Mouse (Mus musculus): ENCODE measurements around the gene Cdh6. TPM values are rescaled to one million over a fixed set of nuclear protein-coding genes. Genes with fewer than 3 reads are reported as not detected.

Gene Cdh6
- total and polyA plus RNA-seq, 2 experiments from 2014 or later, result 18.1 to 20.1 TPM

DNA sequence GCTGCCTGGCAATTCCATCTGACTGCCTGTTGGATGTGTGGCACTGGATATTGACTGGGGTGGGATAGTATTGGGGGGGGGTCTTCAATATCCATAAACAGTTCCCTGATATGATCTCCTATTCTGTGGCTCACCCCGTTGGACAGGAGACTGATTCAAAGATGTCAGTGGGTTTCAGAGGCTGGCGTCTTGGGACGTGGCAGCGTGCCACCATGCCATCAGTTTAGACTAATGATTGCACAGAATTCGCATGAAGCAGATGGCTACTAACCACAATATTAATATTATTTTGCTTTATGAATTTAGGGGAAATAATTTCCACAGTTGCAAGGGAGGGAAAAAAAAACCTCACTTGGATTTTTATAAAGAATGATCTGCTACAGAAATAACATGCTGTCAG is 10.2 kb upstream of the Cdh6 start:
- no peak for TF ChIP-seq CTCF (IDR thresholded peaks at IDR 0.05)
- DNase-seq (ENCODE audit: low spot score) (peak; percentile 51), ATAC-seq (ENCODE audit: low FRiP score) (no peak)
- no peak overlapping the region for H3K4me2 ChIP-seq (ENCODE audit: low read depth, low read length, poor library complexity, severe bottlenecking)
- H3K4me1 ChIP-seq (ENCODE audit: insufficient read depth, low read length), result no peaks in the 10 kb centered on the region
- no peak overlapping the region for H3K27ac ChIP-seq (ENCODE audit: low read depth, low read length)
- no peak overlapping the region for H3K4me3 ChIP-seq (ENCODE audit: low read depth, low read length)
- H3K9me3 ChIP-seq (ENCODE audit: low read length), result no peaks in the 10 kb centered on the region
- H3K36me3 ChIP-seq (ENCODE audit: insufficient read depth, low read length), result no peaks in the 10 kb centered on the region
- no peaks in the 10 kb centered on the region for H3K27me3 ChIP-seq (ENCODE audit: insufficient read depth, low read length)
- H3K9ac ChIP-seq (replicated peaks; ENCODE audit: low read length, poor library complexity, severe bottlenecking), result no peak overlapping the region
- WGBS, result 76% methylated on average over 5 of the region's 5 CpGs

- H3K27ac ChIP-seq (ENCODE audit: low read depth, low read length), result no peak overlapping the region
- TF ChIP-seq CTCF (IDR thresholded peaks at IDR 0.05), result no peak
- no peaks in the 10 kb centered on the region for H3K4me1 ChIP-seq (ENCODE audit: insufficient read depth, low read length)
- WGBS, result 36% methylated on average over 8 of the region's 8 CpGs
- no peak overlapping the region for H3K9ac ChIP-seq (replicated peaks; ENCODE audit: low read length, poor library complexity, severe bottlenecking)
- ATAC-seq (ENCODE audit: low FRiP score) (no peak), DNase-seq (ENCODE audit: low spot score) (no peak)
- no peaks in the 10 kb centered on the region for H3K27me3 ChIP-seq (ENCODE audit: insufficient read depth, low read length)
- H3K9me3 ChIP-seq (ENCODE audit: low read length), result no peaks in the 10 kb centered on the region
- no peak overlapping the region for H3K4me3 ChIP-seq (ENCODE audit: low read depth, low read length)
- no peak overlapping the region for H3K4me2 ChIP-seq (ENCODE audit: low read depth, low read length, poor library complexity, severe bottlenecking)
- no peaks in the 10 kb centered on the region for H3K36me3 ChIP-seq (ENCODE audit: insufficient read depth, low read length)
Observed at GRCm38 (mm10) chr15:13181430-13181829, 8.0 kb upstream of the Cdh6 start.

- Histone ChIP-seq H3K36me3 (ENCODE audit: insufficient read depth, low read length) (no peaks in the 10 kb centered on the region), H3K27ac (ENCODE audit: low read depth, low read length) (no peak overlapping the region), H3K4me2 (ENCODE audit: low read depth, low read length, poor library complexity, severe bottlenecking) (no peak overlapping the region), H3K9me3 (ENCODE audit: low read length) (no peaks in the 10 kb centered on the region), H3K4me3 (ENCODE audit: low read depth, low read length) (no peak overlapping the region), H3K9ac (replicated peaks; ENCODE audit: low read length, poor library complexity, severe bottlenecking) (no peak overlapping the region), H3K27me3 (ENCODE audit: insufficient read depth, low read length) (no peaks in the 10 kb centered on the region), H3K4me1 (ENCODE audit: insufficient read depth, low read length) (no peaks in the 10 kb centered on the region)
- peak; percentile 38 for DNase-seq (ENCODE audit: low spot score)
- TF ChIP-seq CTCF (IDR thresholded peaks at IDR 0.05), result peak; percentile 94
- no peak for ATAC-seq (ENCODE audit: low FRiP score)
- 32% methylated on average over 4 of the region's 4 CpGs for WGBS
Observed at GRCm38 (mm10) chr15:13181014-13181413, 7.5 kb upstream of the Cdh6 start.

DNA sequence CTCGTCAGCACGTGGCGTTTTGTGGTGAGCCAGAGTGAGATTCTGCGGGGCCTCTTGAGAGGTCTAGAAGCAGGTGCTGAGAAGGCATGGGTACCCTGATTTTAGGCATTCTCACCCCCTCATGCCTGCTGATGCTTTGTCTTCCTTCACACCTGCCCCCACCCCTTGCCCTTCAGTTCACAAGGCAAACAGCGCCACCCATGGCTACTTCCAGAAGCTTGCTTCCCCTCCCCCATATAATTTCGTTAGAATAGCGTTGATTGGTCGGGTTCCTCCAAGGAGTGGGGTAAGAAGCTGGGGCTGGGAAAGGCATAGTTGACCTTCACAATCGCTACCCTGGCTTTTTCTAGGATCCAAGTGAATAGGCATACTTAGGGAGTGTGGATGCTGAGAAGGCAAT is 2.5 kb upstream of the Cdh6 start:
- ATAC-seq (ENCODE audit: low FRiP score), result no peak
- Histone ChIP-seq H3K4me3 (ENCODE audit: low read depth, low read length) (no peak overlapping the region), H3K27me3 (ENCODE audit: insufficient read depth, low read length) (no peaks in the 10 kb centered on the region), H3K27ac (ENCODE audit: low read depth, low read length) (no peak overlapping the region), H3K9ac (replicated peaks; ENCODE audit: low read length, poor library complexity, severe bottlenecking) (no peak overlapping the region), H3K9me3 (ENCODE audit: low read length) (no peaks in the 10 kb centered on the region), H3K4me1 (ENCODE audit: insufficient read depth, low read length) (no peaks in the 10 kb centered on the region; the same call in 1 of the 2 replicates), H3K4me2 (ENCODE audit: low read depth, low read length, poor library complexity, severe bottlenecking) (no peak overlapping the region), H3K36me3 (ENCODE audit: insufficient read depth, low read length) (no peaks in the 10 kb centered on the region)
- WGBS, result 29% methylated on average over 9 of the region's 9 CpGs
- TF ChIP-seq CTCF (IDR thresholded peaks at IDR 0.05), result peak; percentile 57
- DNase-seq (ENCODE audit: low spot score), result peak; percentile 50

GRCm38 (mm10) chr15:13174618-13174980 is 1.1 kb upstream of the Cdh6 start:
- 17% methylated on average over 6 of the region's 6 CpGs for WGBS
- Histone ChIP-seq H3K4me3 (ENCODE audit: low read depth, low read length) (peak overlapping the region; percentile 54; the same call in 1 of the 2 replicates), H3K36me3 (ENCODE audit: insufficient read depth, low read length) (no peaks in the 10 kb centered on the region), H3K4me2 (ENCODE audit: low read depth, low read length, poor library complexity, severe bottlenecking) (peak overlapping the region; percentile 75), H3K4me1 (ENCODE audit: insufficient read depth, low read length) (no peaks in the 10 kb centered on the region; the same call in 1 of the 2 replicates), H3K27ac (ENCODE audit: low read depth, low read length) (peak overlapping the region; percentile 77; the same call in 1 of the 2 replicates), H3K9ac (replicated peaks; ENCODE audit: low read length, poor library complexity, severe bottlenecking) (no peak overlapping the region), H3K27me3 (ENCODE audit: insufficient read depth, low read length) (no peaks in the 10 kb centered on the region), H3K9me3 (ENCODE audit: low read length) (no peaks in the 10 kb centered on the region)
- TF ChIP-seq CTCF (IDR thresholded peaks at IDR 0.05), result no peak
- no peak for ATAC-seq (ENCODE audit: low FRiP score)
- DNase-seq (ENCODE audit: low spot score), result no peak

DNA sequence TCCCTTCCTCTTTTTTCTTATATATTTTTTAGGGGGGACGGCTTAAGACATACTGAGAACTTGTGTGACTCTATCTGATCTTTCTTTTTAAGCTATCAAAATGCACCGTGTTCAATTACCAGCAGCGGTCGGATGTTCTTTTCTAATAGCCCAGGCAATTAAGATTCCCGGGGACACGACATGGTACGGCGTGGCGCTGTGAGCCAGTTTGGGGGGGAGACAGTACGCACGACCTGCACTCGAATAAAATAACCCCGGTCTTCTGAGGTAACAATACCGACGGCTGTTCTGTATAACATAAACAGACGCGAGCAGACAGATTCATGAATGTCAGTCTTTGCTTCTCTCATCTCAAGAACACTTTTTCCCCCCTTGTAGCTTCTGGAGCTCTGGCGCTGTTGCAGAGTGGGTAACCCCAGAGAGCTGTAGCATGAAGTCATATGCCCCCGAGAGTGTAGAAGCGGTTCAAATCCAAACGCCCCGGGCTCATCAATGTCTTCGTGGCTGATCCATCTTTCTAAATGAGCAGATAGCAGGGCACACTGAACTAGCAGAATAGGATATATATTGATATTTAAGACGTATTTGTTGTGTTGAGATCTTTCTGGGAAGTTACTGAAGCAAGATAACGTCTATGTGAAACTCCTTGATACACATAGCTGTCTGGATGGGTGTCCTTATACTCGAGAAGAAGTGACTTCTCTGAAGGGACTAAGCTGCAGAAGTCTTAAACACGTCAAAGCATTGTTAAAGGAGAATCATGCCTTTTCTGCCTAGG is 554 bp upstream of the Cdh6 start:
- Histone ChIP-seq H3K36me3 (ENCODE audit: insufficient read depth, low read length) (no peaks in the 10 kb centered on the region), H3K27me3 (ENCODE audit: insufficient read depth, low read length) (no peaks in the 10 kb centered on the region), H3K9ac (replicated peaks; ENCODE audit: low read length, poor library complexity, severe bottlenecking) (peak overlapping the region; percentile 74), H3K27ac (ENCODE audit: low read depth, low read length) (peak overlapping the region; percentile 77), H3K4me3 (ENCODE audit: low read depth, low read length) (peak overlapping the region; percentile 54), H3K9me3 (ENCODE audit: low read length) (no peaks in the 10 kb centered on the region), H3K4me2 (ENCODE audit: low read depth, low read length, poor library complexity, severe bottlenecking) (peak overlapping the region; percentile 75), H3K4me1 (ENCODE audit: insufficient read depth, low read length) (no peaks in the 10 kb centered on the region; the same call in 1 of the 2 replicates)
- ATAC-seq (ENCODE audit: low FRiP score) (0 out of 2 replicates have a peak, but pooled peaks have one; percentile 8), DNase-seq (ENCODE audit: low spot score) (peak; percentile 36)
- WGBS, result 1% methylated on average over 27 of the region's 27 CpGs
- TF ChIP-seq CTCF (IDR thresholded peaks at IDR 0.05), result no peak
